In the genomic region with DNA sequence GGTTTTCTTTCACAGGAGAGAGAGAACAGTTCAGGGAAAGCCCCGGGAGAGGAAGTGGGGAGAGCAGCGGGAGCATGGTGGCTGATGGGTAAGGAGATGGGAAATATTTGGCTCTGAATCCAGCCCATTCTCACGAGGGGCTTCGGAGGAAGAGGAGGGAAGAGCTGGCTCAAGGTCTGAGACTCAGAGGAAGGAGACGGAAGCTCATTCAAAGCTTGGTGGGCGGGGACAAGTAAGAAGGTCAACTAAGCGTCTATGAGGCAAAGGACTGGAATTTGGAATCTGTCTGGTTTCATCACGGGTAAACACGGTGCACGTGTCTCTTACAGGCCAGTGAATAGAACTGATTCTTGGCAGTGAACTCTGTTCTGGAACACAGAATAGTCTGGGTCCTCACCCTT, we compare ENCODE assay signal across 16 mouse cellular contexts. TPM values are rescaled to one million over a fixed set of nuclear protein-coding genes. Genes with fewer than 3 reads are reported as not detected.
A peak's percentile ranks its signal among the peaks of the same experiment; 100 is the strongest.
DNase-seq lines count a peak whose midpoint lies in the region; ATAC-seq and TF ChIP-seq lines count a peak whose summit lies in the region.
"Had no signal": no experiment of that assay in that cellular context is flagged by ENCODE, and none has a peak within 500 bp of the region (broad histone marks: within the 10 kb centered on the region; RNA-seq: fewer than 3 reads in every experiment).

No protein-coding gene starts in this region.

- no peak overlapping the region for H3K4me3 ChIP-seq in liver, embryonic 12.5 days
- H3K4me3 ChIP-seq in liver, embryonic 11.5 days (ENCODE audit: low read depth, low read length): no peak overlapping the region
- no peak overlapping the region for H3K4me3 ChIP-seq in stomach, postnatal 0 days (ENCODE audit: low read depth, low read length)
- H3K4me3 ChIP-seq: forebrain, embryonic 10.5 days; hindbrain, embryonic 10.5 days; neural tube, embryonic 12.5 days had no signal

- no peaks in the 10 kb centered on the region for H3K36me3 ChIP-seq in liver, embryonic 12.5 days
- no peaks in the 10 kb centered on the region for H3K36me3 ChIP-seq in liver, embryonic 11.5 days (ENCODE audit: control insufficient read depth, insufficient read depth, low read length)
- no peaks in the 10 kb centered on the region for H3K36me3 ChIP-seq in stomach, postnatal 0 days (ENCODE audit: control insufficient read depth, insufficient read depth, low read length)
- H3K36me3 ChIP-seq: forebrain, embryonic 10.5 days; hindbrain, embryonic 10.5 days; neural tube, embryonic 12.5 days had no signal

- H3K9me3 ChIP-seq in liver, embryonic 12.5 days (replicated peaks): no peaks in the 10 kb centered on the region
- no peaks in the 10 kb centered on the region for H3K9me3 ChIP-seq in liver, embryonic 11.5 days (ENCODE audit: control insufficient read depth, low read length)
- H3K9me3 ChIP-seq in stomach, postnatal 0 days (ENCODE audit: control insufficient read depth, low read length): no peaks in the 10 kb centered on the region
- H3K9me3 ChIP-seq: forebrain, embryonic 10.5 days; hindbrain, embryonic 10.5 days; neural tube, embryonic 12.5 days had no signal

- WGBS in liver, embryonic 12.5 days (ENCODE audit: insufficient replicate concordance): 46% methylated on average over 10 of the region's 10 CpGs
- 46% methylated on average over 10 of the region's 10 CpGs for WGBS in liver, embryonic 11.5 days
- WGBS in stomach, postnatal 0 days: 38% methylated on average over 10 of the region's 10 CpGs

- no peaks in the 10 kb centered on the region for H3K27me3 ChIP-seq in liver, embryonic 12.5 days (replicated peaks)
- H3K27me3 ChIP-seq in liver, embryonic 11.5 days (replicated peaks; ENCODE audit: control insufficient read depth, insufficient read depth, low read length): no peaks in the 10 kb centered on the region
- no peaks in the 10 kb centered on the region for H3K27me3 ChIP-seq in stomach, postnatal 0 days (ENCODE audit: control insufficient read depth, insufficient read depth, low read length)
- H3K27me3 ChIP-seq: neural tube, embryonic 12.5 days had no signal

- TF ChIP-seq CTCF in stomach, postnatal 0 days (IDR thresholded peaks at IDR 0.05; ENCODE audit: low read depth): no peak

- no peak overlapping the region for H3K9ac ChIP-seq in liver, embryonic 12.5 days
- H3K9ac ChIP-seq in liver, embryonic 11.5 days (ENCODE audit: low read depth, low read length): no peak overlapping the region
- H3K9ac ChIP-seq in stomach, postnatal 0 days (ENCODE audit: low read length): no peak overlapping the region
- H3K9ac ChIP-seq: neural tube, embryonic 12.5 days had no signal

- DNase-seq in liver, embryonic 11.5 days (ENCODE audit: low spot score): no peak
- peak; percentile 39 for DNase-seq in adrenal gland, postnatal 25 days
- peak; percentile 64 for DNase-seq in kidney, postnatal 10 days
- peak; percentile 41 for DNase-seq in stomach, postnatal 0 days (ENCODE audit: low spot score)
- no peak for DNase-seq in cerebellum, adult 8-10 months
- no peak for DNase-seq in embryo, embryonic 9.5 days (ENCODE audit: extremely low spot score)
- no peak for DNase-seq in lung, postnatal 4 days
- DNase-seq: left cerebral cortex, postnatal 4 days; spleen, adult 18-20 months had no signal

- peak overlapping the region; percentile 50 for H3K27ac ChIP-seq in liver, embryonic 12.5 days
- no peak overlapping the region; the same call in 1 of the 2 replicates for H3K27ac ChIP-seq in liver, embryonic 11.5 days (ENCODE audit: low read depth, low read length)
- H3K27ac ChIP-seq in stomach, postnatal 0 days (replicated peaks): 0 out of 2 replicates have a peak overlapping the region, but pooled peaks have one; percentile 18
- H3K27ac ChIP-seq: forebrain, embryonic 10.5 days; hindbrain, embryonic 10.5 days; neural tube, embryonic 12.5 days had no signal

- no peak overlapping the region; the same call in 1 of the 2 replicates for H3K4me2 ChIP-seq in liver, embryonic 12.5 days
- H3K4me2 ChIP-seq in liver, embryonic 11.5 days: no peak overlapping the region; the same call in 1 of the 2 replicates
- H3K4me2 ChIP-seq in stomach, postnatal 0 days (replicated peaks; ENCODE audit: low read depth): 0 out of 2 replicates have a peak overlapping the region, but pooled peaks have one; percentile 14
- H3K4me2 ChIP-seq: neural tube, embryonic 12.5 days had no signal

- peaks cover 18% of the 10 kb centered on the region for H3K4me1 ChIP-seq in liver, embryonic 12.5 days
- no peaks in the 10 kb centered on the region for H3K4me1 ChIP-seq in liver, embryonic 11.5 days (replicated peaks; ENCODE audit: control insufficient read depth, insufficient read depth, low read length)
- no peaks in the 10 kb centered on the region; the same call in 1 of the 2 replicates for H3K4me1 ChIP-seq in stomach, postnatal 0 days (replicated peaks; ENCODE audit: control insufficient read depth, insufficient read depth)

- TF ChIP-seq EP300 in stomach, postnatal 0 days (optimal IDR thresholded peaks at IDR 0.05): no peak

- ATAC-seq in liver, embryonic 12.5 days: no peak
- ATAC-seq in liver, embryonic 11.5 days (replicated peaks; ENCODE audit: low FRiP score): no peak
- ATAC-seq in stomach, postnatal 0 days (ENCODE audit: low FRiP score, low TSS enrichment): peak; percentile 63
- ATAC-seq: CD4-positive, CD25-positive, alpha-beta regulatory T cell, adult 4 months had no signal

RNA-seq across cellular contexts. Expression of a gene that starts 4.5 kb away (rescaled TPM):
- polyA plus RNA-seq in liver, embryonic 12.5 days (2016; fragmentation: Nextera tagmentation; extraction: Ambion mirVana): 7.8 and 8.9 TPM in 2 replicates
- polyA plus RNA-seq in liver, embryonic 11.5 days (2014; fragmentation: Nextera tagmentation; extraction: Ambion mirVana): 8.7 and 10.0 TPM in 2 replicates
- total RNA-seq in adrenal gland, postnatal 25 days (2021): 5.9 and 8.3 TPM in 2 replicates
- 3.6 and 3.8 TPM in 2 replicates for polyA plus RNA-seq in stomach, postnatal 0 days (2015; fragmentation: Nextera tagmentation; extraction: Ambion mirVana)

RNA-seq across cellular contexts. Expression of a gene that starts 14.1 kb away (rescaled TPM):
- 15.2 and 16.2 TPM in 2 replicates for polyA plus RNA-seq in liver, embryonic 12.5 days (2016; fragmentation: Nextera tagmentation; extraction: Ambion mirVana)
- 23.4 and 24.8 TPM in 2 replicates for polyA plus RNA-seq in liver, embryonic 11.5 days (2014; fragmentation: Nextera tagmentation; extraction: Ambion mirVana)
- total RNA-seq in adrenal gland, postnatal 25 days (2021): 15.8 and 16.1 TPM in 2 replicates
- polyA plus RNA-seq in stomach, postnatal 0 days (2015; fragmentation: Nextera tagmentation; extraction: Ambion mirVana): 13.9 and 14.8 TPM in 2 replicates

RNA-seq across cellular contexts. Expression of a gene that starts 16.9 kb away (rescaled TPM):
- 0.56 and 0.77 TPM in 2 replicates for polyA plus RNA-seq in liver, embryonic 12.5 days (2016; fragmentation: Nextera tagmentation; extraction: Ambion mirVana)
- 0.89 and 1.1 TPM in 2 replicates for polyA plus RNA-seq in liver, embryonic 11.5 days (2014; fragmentation: Nextera tagmentation; extraction: Ambion mirVana)
- total RNA-seq in adrenal gland, postnatal 25 days (2021): 55.6 and 58.0 TPM in 2 replicates
- 4.7 and 5.2 TPM in 2 replicates for polyA plus RNA-seq in stomach, postnatal 0 days (2015; fragmentation: Nextera tagmentation; extraction: Ambion mirVana)
- total RNA-seq: common myeloid progenitor, adult 5-6 weeks; left cerebral cortex, postnatal 4 days had no signal
- polyA plus RNA-seq: forebrain, embryonic 10.5 days; gonadal fat pad, adult 2 months; neural tube, embryonic 12.5 days had no signal

RNA-seq across cellular contexts. Expression of a gene that starts 24.3 kb away (rescaled TPM):
- polyA plus RNA-seq in liver, embryonic 12.5 days (2016; fragmentation: Nextera tagmentation; extraction: Ambion mirVana): 285 and 299 TPM in 2 replicates
- polyA plus RNA-seq in liver, embryonic 11.5 days (2014; fragmentation: Nextera tagmentation; extraction: Ambion mirVana): 362 and 377 TPM in 2 replicates
- total RNA-seq in adrenal gland, postnatal 25 days (2021): 171 and 211 TPM in 2 replicates
- 122 and 125 TPM in 2 replicates for polyA plus RNA-seq in stomach, postnatal 0 days (2015; fragmentation: Nextera tagmentation; extraction: Ambion mirVana)

RNA-seq across cellular contexts. Expression of a gene that starts 31.9 kb away (rescaled TPM):
- 0.21 and 0.81 TPM in 2 replicates for polyA plus RNA-seq in liver, embryonic 12.5 days (2016; fragmentation: Nextera tagmentation; extraction: Ambion mirVana)
- 1.7 and 3.5 TPM in 2 replicates for polyA plus RNA-seq in liver, embryonic 11.5 days (2014; fragmentation: Nextera tagmentation; extraction: Ambion mirVana)
- 1.3 and 1.7 TPM in 2 replicates for total RNA-seq in adrenal gland, postnatal 25 days (2021)
- 355 and 371 TPM in 2 replicates for polyA plus RNA-seq in stomach, postnatal 0 days (2015; fragmentation: Nextera tagmentation; extraction: Ambion mirVana)

Comparison
In these comparisons a context has a peak if more than half of its experiments do, and no peak if none do; other contexts are left out.
1. DNase-seq: peak in adrenal gland, postnatal 25 days (single experiment), kidney, postnatal 10 days (single experiment) and stomach, postnatal 0 days (single experiment); none in liver, embryonic 11.5 days (single experiment), cerebellum, adult 8-10 months (single experiment), embryo, embryonic 9.5 days (single experiment) and lung, postnatal 4 days (0 of 2).